Mouse (Mus musculus): ENCODE data around the gene Cnih2.

DNA sequence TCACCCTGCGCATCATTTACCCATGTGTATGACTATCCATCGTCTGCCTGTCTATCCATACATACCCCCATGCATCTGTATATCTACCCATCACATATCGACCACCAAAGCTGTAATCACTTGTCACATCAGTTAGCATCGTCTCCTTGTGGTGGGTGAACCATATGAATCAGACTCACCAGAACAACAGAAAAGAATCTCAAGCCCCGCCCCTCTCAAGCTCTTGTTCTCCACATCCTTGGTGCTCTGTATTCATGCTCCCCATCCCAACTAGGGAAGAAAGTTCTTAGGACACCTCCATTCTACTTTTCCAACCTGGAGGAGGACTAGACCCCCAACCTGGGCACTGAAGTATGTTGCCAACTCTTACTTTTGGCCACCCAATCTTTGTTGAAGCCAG is 36.3 kb downstream of the Cnih2 start:
- TF ChIP-seq CTCF (IDR thresholded peaks at IDR 0.05; ENCODE audit: control insufficient read depth, insufficient read depth, insufficient read length), result no peak
- no peak for TF ChIP-seq CEBPB (IDR thresholded peaks at IDR 0.05; ENCODE audit: low read depth)
- no peak for TF ChIP-seq USF1 (IDR thresholded peaks at IDR 0.05; ENCODE audit: low read depth)
- no peak for TF ChIP-seq MAX (IDR thresholded peaks at IDR 0.05)
- TF ChIP-seq MYOG (IDR thresholded peaks at IDR 0.05; ENCODE audit: control insufficient read depth, extremely low read depth, insufficient read length), result no peak
